30 mouse cellular contexts compared by ENCODE assay signal in the genomic region with DNA sequence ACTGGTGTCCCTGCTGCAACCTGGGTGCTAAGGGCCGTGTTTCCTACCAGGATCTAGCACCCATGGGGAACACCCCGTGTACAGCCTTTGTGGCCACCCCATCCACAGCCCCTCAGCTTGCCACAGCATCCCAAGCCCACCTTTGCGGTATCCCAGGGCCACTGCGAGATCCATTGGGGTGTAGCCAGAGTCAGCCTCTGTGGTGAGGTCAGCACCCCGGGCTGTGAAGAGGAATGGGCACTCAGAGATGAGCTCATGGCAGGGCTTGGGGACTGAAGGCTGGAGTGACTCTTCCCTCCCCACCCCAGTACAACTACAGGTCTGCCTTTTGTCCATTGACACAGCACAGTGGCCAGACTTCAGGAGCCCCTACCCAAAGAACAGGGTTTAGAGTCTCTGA. TPM values are rescaled to one million over a fixed set of nuclear protein-coding genes. Genes with fewer than 3 reads are reported as not detected.
DNase-seq lines count a peak whose midpoint lies in the region; ATAC-seq and TF ChIP-seq lines count a peak whose summit lies in the region.
"Had no signal": no experiment of that assay in that cellular context is flagged by ENCODE, and none has a peak within 500 bp of the region (broad histone marks: within the 10 kb centered on the region; RNA-seq: fewer than 3 reads in every experiment).

No protein-coding gene starts in this region.

- 0 out of 2 replicates have a peak, but pooled peaks have one; percentile 17 for TF ChIP-seq POLR2A in bone marrow, adult 2 months (IDR thresholded peaks at IDR 0.05; ENCODE audit: borderline replicate concordance, control insufficient read depth, low read depth, low read length)

- no peak overlapping the region for H3K27ac ChIP-seq in heart, embryonic 10.5 days
- H3K27ac ChIP-seq in heart, embryonic 15.5 days, result 0 out of 2 replicates have a peak overlapping the region, but pooled peaks have one; percentile 7
- H3K27ac ChIP-seq in liver, embryonic 12.5 days, result 0 out of 2 replicates have a peak overlapping the region, but pooled peaks have one; percentile 0
- no peak overlapping the region for H3K27ac ChIP-seq in bone marrow, adult 2 months (ENCODE audit: control insufficient read depth, insufficient read depth, low read depth, low read length, poor library complexity)
- H3K27ac ChIP-seq: embryonic facial prominence, embryonic 13.5 days; embryonic facial prominence, embryonic 15.5 days; forebrain, embryonic 10.5 days; forebrain, embryonic 12.5 days had no signal

- no peak for TF ChIP-seq CTCF in bone marrow, adult 2 months (IDR thresholded peaks at IDR 0.05; ENCODE audit: control insufficient read depth, insufficient read depth, low read length)

- H3K36me3 ChIP-seq in heart, embryonic 10.5 days, result peaks cover 50% of the 10 kb centered on the region
- peaks cover 39% of the 10 kb centered on the region; the same call in 1 of the 2 replicates for H3K36me3 ChIP-seq in heart, embryonic 15.5 days
- H3K36me3 ChIP-seq in liver, embryonic 12.5 days, result peaks cover 57% of the 10 kb centered on the region

- peak; percentile 91 for DNase-seq in heart, adult 11 months
- DNase-seq in heart, embryonic 10.5 days (ENCODE audit: low spot score), result no peak
- DNase-seq in heart, adult 8-10 months (ENCODE audit: low spot score), result no peak
- DNase-seq in liver, result no peak
- DNase-seq: adrenal gland, adult 8-10 months; adrenal gland, postnatal 14 days; adrenal gland, postnatal 36 days; B cell, adult 2 months; cerebellum, adult 11 months; cerebellum, adult 18-20 months; cerebellum, adult 8-10 months; cerebellum, adult 9-11 months; cerebellum, postnatal 14 days; cerebellum, postnatal 36 days; embryo, embryonic 11 days had no signal

- ATAC-seq in heart, embryonic 15.5 days (replicated peaks; ENCODE audit: insufficient number of reproducible peaks, insufficient read depth, low FRiP score, low read depth), result no peak
- ATAC-seq in liver, embryonic 12.5 days, result no peak
- ATAC-seq: activated CD4-positive, CD25-positive, alpha-beta regulatory T cell, adult 4 months; CD4-positive, CD25-positive, alpha-beta regulatory T cell, adult 4 months; forebrain, embryonic 14.5 days; Patski had no signal

- no peaks in the 10 kb centered on the region for H3K27me3 ChIP-seq in heart, embryonic 10.5 days (ENCODE audit: insufficient read depth, poor library complexity, severe bottlenecking)
- H3K27me3 ChIP-seq in heart, embryonic 15.5 days, result no peaks in the 10 kb centered on the region
- H3K27me3 ChIP-seq in liver, embryonic 12.5 days (replicated peaks), result no peaks in the 10 kb centered on the region
- H3K27me3 ChIP-seq: CH12.LX; embryonic facial prominence, embryonic 13.5 days; embryonic facial prominence, embryonic 15.5 days; forebrain, embryonic 12.5 days; Patski had no signal

- no peak overlapping the region for H3K4me3 ChIP-seq in heart, embryonic 10.5 days
- H3K4me3 ChIP-seq in heart, embryonic 15.5 days, result no peak overlapping the region
- no peak overlapping the region for H3K4me3 ChIP-seq in liver, embryonic 12.5 days
- no peak overlapping the region for H3K4me3 ChIP-seq in bone marrow, adult 2 months (replicated peaks; ENCODE audit: control insufficient read depth, low read depth, low read length)
- H3K4me3 ChIP-seq: embryonic facial prominence, embryonic 13.5 days; embryonic facial prominence, embryonic 15.5 days; erythroblast, embryonic 14.5 days; forebrain, embryonic 10.5 days; forebrain, embryonic 12.5 days had no signal

- no peaks in the 10 kb centered on the region for H3K9me3 ChIP-seq in heart, embryonic 10.5 days
- H3K9me3 ChIP-seq in heart, embryonic 15.5 days (replicated peaks), result no peaks in the 10 kb centered on the region
- H3K9me3 ChIP-seq in liver, embryonic 12.5 days (replicated peaks), result no peaks in the 10 kb centered on the region
- H3K9me3 ChIP-seq: embryonic facial prominence, embryonic 13.5 days; embryonic facial prominence, embryonic 15.5 days; forebrain, embryonic 10.5 days; forebrain, embryonic 12.5 days; G1E had no signal

- no peak overlapping the region for H3K4me2 ChIP-seq in heart, embryonic 15.5 days
- no peak overlapping the region for H3K4me2 ChIP-seq in liver, embryonic 12.5 days
- H3K4me2 ChIP-seq: embryonic facial prominence, embryonic 13.5 days; embryonic facial prominence, embryonic 15.5 days; forebrain, embryonic 12.5 days had no signal

- 92% methylated on average over 5 of the region's 5 CpGs for WGBS in heart, embryonic 10.5 days
- 88% methylated on average over 5 of the region's 5 CpGs for WGBS in heart, embryonic 15.5 days
- WGBS in liver, embryonic 12.5 days (ENCODE audit: insufficient replicate concordance), result 81% methylated on average over 5 of the region's 5 CpGs
- 87% methylated on average over 5 of the region's 5 CpGs for WGBS in bone marrow, adult 2 months

- peaks cover 44% of the 10 kb centered on the region for H3K4me1 ChIP-seq in heart, embryonic 10.5 days
- H3K4me1 ChIP-seq in heart, embryonic 15.5 days (replicated peaks), result peaks cover 55% of the 10 kb centered on the region
- peaks cover 59% of the 10 kb centered on the region for H3K4me1 ChIP-seq in liver, embryonic 12.5 days
- peaks cover 3% of the 10 kb centered on the region for H3K4me1 ChIP-seq in bone marrow, adult 2 months (ENCODE audit: control insufficient read depth, insufficient read depth, low read length)

- H3K9ac ChIP-seq in heart, embryonic 15.5 days, result no peak overlapping the region
- no peak overlapping the region for H3K9ac ChIP-seq in liver, embryonic 12.5 days
- H3K9ac ChIP-seq: embryonic facial prominence, embryonic 13.5 days; embryonic facial prominence, embryonic 15.5 days; forebrain, embryonic 12.5 days had no signal

RNA-seq across cellular contexts. Expression of a gene that starts 3.0 kb away (rescaled TPM):
- 35.4 and 39.6 TPM in 2 replicates for polyA plus RNA-seq in heart, embryonic 10.5 days (2016; fragmentation: Nextera tagmentation; extraction: Ambion mirVana)
- 29.5 and 35.6 TPM in 2 replicates for polyA plus RNA-seq in heart, embryonic 15.5 days (2015; fragmentation: Nextera tagmentation; extraction: Ambion mirVana)
- 1 to 10 TPM; 7.5 to 8.9 (median 8.4) TPM for total RNA-seq in heart, adult 8-10 months (2022)
- polyA plus RNA-seq in liver, embryonic 12.5 days (2016; fragmentation: Nextera tagmentation; extraction: Ambion mirVana), result 30.9 and 33.0 TPM in 2 replicates
- polyA plus RNA-seq in bone marrow, adult 2 months (2011; ENCODE audit: insufficient read depth, insufficient read length, low replicate concordance, missing spikeins), result 16.1 and 29.5 TPM in 2 replicates

RNA-seq across cellular contexts. Expression of a gene that starts 4.9 kb away (rescaled TPM):
- 16.5 and 18.3 TPM in 2 replicates for polyA plus RNA-seq in heart, embryonic 10.5 days (2016; fragmentation: Nextera tagmentation; extraction: Ambion mirVana)
- 16.5 and 19.9 TPM in 2 replicates for polyA plus RNA-seq in heart, embryonic 15.5 days (2015; fragmentation: Nextera tagmentation; extraction: Ambion mirVana)
- total RNA-seq in heart, adult 8-10 months (2022), result 10 to 100 TPM; 16.7 to 22.7 (median 18.8) TPM
- polyA plus RNA-seq in liver, embryonic 12.5 days (2016; fragmentation: Nextera tagmentation; extraction: Ambion mirVana), result 9.6 and 9.8 TPM in 2 replicates
- 7.0 and 14.4 TPM in 2 replicates for polyA plus RNA-seq in bone marrow, adult 2 months (2011; ENCODE audit: insufficient read depth, insufficient read length, low replicate concordance, missing spikeins)

RNA-seq across cellular contexts. Expression of a gene that starts 5.2 kb away (rescaled TPM):
- polyA plus RNA-seq in heart, embryonic 10.5 days (2016; fragmentation: Nextera tagmentation; extraction: Ambion mirVana), result 39.6 and 43.9 TPM in 2 replicates
- polyA plus RNA-seq in heart, embryonic 15.5 days (2015; fragmentation: Nextera tagmentation; extraction: Ambion mirVana), result 31.5 and 38.7 TPM in 2 replicates
- 10 to 100 TPM; 17.9 to 23.3 (median 23.2) TPM for total RNA-seq in heart, adult 8-10 months (2022)
- polyA plus RNA-seq in liver, embryonic 12.5 days (2016; fragmentation: Nextera tagmentation; extraction: Ambion mirVana), result 25.1 and 28.8 TPM in 2 replicates
- 13.9 and 33.6 TPM in 2 replicates for polyA plus RNA-seq in bone marrow, adult 2 months (2011; ENCODE audit: insufficient read depth, insufficient read length, low replicate concordance, missing spikeins)

RNA-seq across cellular contexts. Expression of a gene that starts 5.4 kb away (rescaled TPM):
- 0.23 and 0.53 TPM in 2 replicates for polyA plus RNA-seq in heart, embryonic 10.5 days (2016; fragmentation: Nextera tagmentation; extraction: Ambion mirVana)
- polyA plus RNA-seq in heart, embryonic 15.5 days (2015; fragmentation: Nextera tagmentation; extraction: Ambion mirVana), result 0.28 and 0.44 TPM in 2 replicates
- under 1 TPM in 3 of 4 experiments, not detected in 1; 0.25 to 0.78 (median 0.29) TPM for total RNA-seq in heart, adult 8-10 months (2022)
- 0.23 and 0.36 TPM in 2 replicates for polyA plus RNA-seq in liver, embryonic 12.5 days (2016; fragmentation: Nextera tagmentation; extraction: Ambion mirVana)
- 1.3 and 2.7 TPM in 2 replicates for polyA plus RNA-seq in bone marrow, adult 2 months (2011; ENCODE audit: insufficient read depth, insufficient read length, low replicate concordance, missing spikeins)
- total RNA-seq: common myeloid progenitor, adult 5-6 weeks had no signal
- polyA plus RNA-seq: activated CD4-positive, CD25-positive, alpha-beta regulatory T cell, adult 4 months had no signal

RNA-seq across cellular contexts. Expression of a gene that starts 13.4 kb away (rescaled TPM):
- 0.06 and 0.29 TPM in 2 replicates for polyA plus RNA-seq in heart, embryonic 10.5 days (2016; fragmentation: Nextera tagmentation; extraction: Ambion mirVana)
- 0.16 and 0.71 TPM in 2 replicates for polyA plus RNA-seq in heart, embryonic 15.5 days (2015; fragmentation: Nextera tagmentation; extraction: Ambion mirVana)
- under 1 TPM in 1 of 4 experiments, not detected in 3; 0.13 TPM for total RNA-seq in heart, adult 8-10 months (2022)
- not detected in 2 replicates for polyA plus RNA-seq in liver, embryonic 12.5 days (2016; fragmentation: Nextera tagmentation; extraction: Ambion mirVana)
- 0.13 and 0.50 TPM in 2 replicates for polyA plus RNA-seq in bone marrow, adult 2 months (2011; ENCODE audit: insufficient read depth, insufficient read length, low replicate concordance, missing spikeins)
- total RNA-seq: common myeloid progenitor, adult 5-6 weeks had no signal
- polyA plus RNA-seq: activated CD4-positive, CD25-positive, alpha-beta regulatory T cell, adult 4 months; CD4-positive, CD25-positive, alpha-beta regulatory T cell, adult 4 months; erythroblast, embryonic 14.5 days; G1E had no signal

Comparison
In these comparisons a context has a peak if more than half of its experiments do, and no peak if none do; other contexts are left out.
1. H3K27ac ChIP-seq: peak in heart, embryonic 15.5 days (single experiment) and liver, embryonic 12.5 days (single experiment); none in heart, embryonic 10.5 days (single experiment) and bone marrow, adult 2 months (single experiment).